Mouse (Mus musculus) limb, embryonic 12.5 days (tissue): Measurements from ENCODE around the gene Spock2. TPM values are rescaled to one million over a fixed set of nuclear protein-coding genes. Genes with fewer than 3 reads are reported as not detected.
A peak's percentile ranks its signal among the peaks of the same experiment; 100 is the strongest.
"Not testable (repeated sequence)": the region's sequence is repeated elsewhere in the genome, so short reads cannot be mapped to it uniquely, and the experiment has no call there.

Source experiments
- ATAC-seq: fragments of 200-750 bp; cut with Nextera tagmentation; 2 replicates; pipeline ENCODE4 v1.8.0; 2017; ENCODE audit warnings: low read depth, moderate TSS enrichment; ENCODE audit not compliant: insufficient number of reproducible peaks, insufficient read depth, low FRiP score, low TSS enrichment
- H3K27ac ChIP-seq: fragments of 300-500 bp; sonication (generic); 2 replicates; pipeline ENCODE4 v1.5.1; 2016; ENCODE audit warnings: mild to moderate bottlenecking, moderate library complexity
- H3K27me3 ChIP-seq: fragments of 300-500 bp; sonication (generic); 2 replicates; pipeline ENCODE4 v1.6.1; 2016; ENCODE audit warnings: mild to moderate bottlenecking, moderate library complexity
- H3K36me3 ChIP-seq: fragments of 300-500 bp; sonication (generic); 2 replicates; pipeline ENCODE4 v1.6.1; 2016; ENCODE audit warnings: mild to moderate bottlenecking, moderate library complexity
- H3K4me1 ChIP-seq: fragments of 300-500 bp; sonication (generic); replicated peaks from 2 replicates; pipeline ENCODE4 v1.6.1; 2016
- H3K4me2 ChIP-seq: fragments of 300-500 bp; sonication (generic); 2 replicates; pipeline ENCODE4 v1.6.1; 2016; ENCODE audit warnings: mild to moderate bottlenecking, moderate library complexity
- H3K4me3 ChIP-seq: fragments of 300-500 bp; sonication (generic); replicated peaks from 2 replicates; pipeline ENCODE4 v1.5.1; 2016; ENCODE audit warnings: mild to moderate bottlenecking
- H3K9ac ChIP-seq: fragments of 300-500 bp; sonication (generic); replicated peaks from 2 replicates; pipeline ENCODE4 v1.6.1; 2016; ENCODE audit warnings: mild to moderate bottlenecking, moderate library complexity
- H3K9me3 ChIP-seq: fragments of 300-500 bp; sonication (generic); 2 replicates; pipeline ENCODE4 v1.6.1; 2016; ENCODE audit warnings: mild to moderate bottlenecking, moderate library complexity
- WGBS: fragments of 180-500 bp; shearing (Covaris S2); methylation state at CpG from one replicate; pipeline ENCODE4 v1.1.7; 2016; 5-methylcytosine and 5-hydroxymethylcytosine counted together
- polyA plus RNA-seq: library from polyadenylated mRNA; unstranded; fragments of >200 nt; fragmentation: Nextera tagmentation; extraction: Ambion mirVana; gene quantifications from 2 replicates; pipeline ENCODE4 v1.2.1, GENCODE M21; 2016

Gene Spock2
- polyA plus RNA-seq, 1 experiment from 2014 or later, result 4.1 TPM

DNA sequence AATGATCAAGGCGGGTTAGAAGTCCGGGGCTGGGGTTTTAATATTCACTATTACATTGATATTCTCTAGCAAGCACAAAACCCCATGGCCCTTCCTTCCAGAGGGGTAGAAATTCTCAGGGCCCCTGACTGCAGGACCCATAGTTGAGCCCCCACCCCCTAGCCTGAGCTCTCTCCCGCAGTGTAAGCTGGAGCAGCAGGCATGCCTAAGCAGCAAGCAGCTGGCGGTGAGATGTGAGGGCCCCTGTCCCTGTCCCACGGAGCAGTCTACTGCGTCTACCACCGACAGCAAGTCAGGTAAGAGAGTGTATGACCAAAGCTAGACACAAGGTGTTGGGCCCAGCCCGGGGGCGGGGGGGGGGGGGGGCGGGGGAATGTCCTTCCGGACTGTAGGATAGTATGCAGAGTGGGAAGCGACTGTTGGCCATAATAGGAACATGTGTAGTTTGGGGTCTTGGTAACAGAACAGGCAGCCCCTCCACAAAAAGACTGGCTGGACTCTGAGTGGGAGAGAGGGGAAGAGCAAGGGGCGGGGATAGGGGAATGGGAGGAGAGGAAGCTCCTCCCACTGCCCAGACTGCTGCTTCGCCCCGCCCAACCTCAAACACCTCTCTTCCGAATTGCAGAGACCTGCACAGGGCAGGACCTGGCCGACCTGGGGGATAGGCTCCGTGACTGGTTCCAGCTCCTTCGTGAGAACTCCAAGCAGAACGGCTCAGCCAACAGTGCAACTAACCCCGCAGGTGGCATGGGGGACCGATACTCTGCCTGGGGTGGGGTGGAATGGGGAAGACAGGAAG is 19.7 kb downstream of the Spock2 start:
- H3K9me3 ChIP-seq, result no peaks in the 10 kb centered on the region
- 0 out of 2 replicates have a peak overlapping the region, but pooled peaks have one; percentile 16 for H3K4me3 ChIP-seq
- 18% methylated on average over 22 of the region's 22 CpGs for WGBS
- H3K9ac ChIP-seq, result 0 out of 2 replicates have a peak overlapping the region, but pooled peaks have one; percentile 27
- H3K27me3 ChIP-seq, result no peaks in the 10 kb centered on the region
- no peak overlapping the region for H3K27ac ChIP-seq
- H3K36me3 ChIP-seq, result no peaks in the 10 kb centered on the region
- peak; percentile 43; the same call in 1 of the 2 replicates for ATAC-seq
- H3K4me2 ChIP-seq, result peak overlapping the region; percentile 45
- H3K4me1 ChIP-seq, result peaks cover 8% of the 10 kb centered on the region; the same call in 1 of the 2 replicates

GRCm38 (mm10) chr10:60128287-60128686 is 22.3 kb downstream of the Spock2 start:
- ATAC-seq, result no peak
- H3K4me2 ChIP-seq, result no peak overlapping the region
- no peak overlapping the region for H3K4me3 ChIP-seq
- WGBS, result 86% methylated on average over 9 of the region's 9 CpGs
- no peaks in the 10 kb centered on the region for H3K9me3 ChIP-seq
- H3K36me3 ChIP-seq, result no peaks in the 10 kb centered on the region
- no peaks in the 10 kb centered on the region for H3K27me3 ChIP-seq
- H3K9ac ChIP-seq, result no peak overlapping the region
- peaks cover 10% of the 10 kb centered on the region for H3K4me1 ChIP-seq
- no peak overlapping the region for H3K27ac ChIP-seq

DNA sequence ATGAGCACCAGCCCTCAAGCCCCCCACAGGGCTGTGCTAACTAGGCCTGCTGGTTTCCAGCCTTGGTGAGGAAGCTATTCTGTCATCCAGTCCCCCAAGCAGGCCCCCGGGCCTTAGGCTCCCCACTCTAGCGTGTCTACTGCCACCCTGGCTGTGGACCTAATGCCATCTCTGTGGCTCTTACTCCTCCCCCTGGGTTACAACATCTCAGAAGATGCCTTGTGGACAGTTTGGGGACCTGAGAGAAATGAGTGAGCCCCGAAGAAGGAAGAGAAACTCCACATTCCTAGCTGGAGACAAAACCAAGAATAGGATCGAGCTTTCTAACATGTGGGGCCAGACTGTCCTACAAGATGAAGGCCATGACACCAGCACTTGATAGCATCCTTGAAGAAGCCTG is 24.5 kb downstream of the Spock2 start:
- Histone ChIP-seq H3K27me3 (no peaks in the 10 kb centered on the region), H3K4me1 (peaks cover 20% of the 10 kb centered on the region), H3K4me3 (no peak overlapping the region), H3K27ac (no peak overlapping the region), H3K9me3 (no peaks in the 10 kb centered on the region), H3K4me2 (no peak overlapping the region), H3K9ac (no peak overlapping the region), H3K36me3 (no peaks in the 10 kb centered on the region)
- no peak for ATAC-seq
- WGBS, result 84% methylated on average over 4 of the region's 4 CpGs

- 0 out of 2 replicates have a peak, but pooled peaks have one; percentile 23 for ATAC-seq
- H3K4me1 ChIP-seq, result peaks cover 13% of the 10 kb centered on the region
- H3K4me2 ChIP-seq, result peak overlapping the region; percentile 23; the same call in 1 of the 2 replicates
- H3K4me3 ChIP-seq, result no peak overlapping the region
- H3K27me3 ChIP-seq, result no peaks in the 10 kb centered on the region
- H3K9ac ChIP-seq, result no peak overlapping the region
- no peaks in the 10 kb centered on the region for H3K36me3 ChIP-seq
- H3K27ac ChIP-seq, result peak overlapping the region; percentile 78
- no peaks in the 10 kb centered on the region for H3K9me3 ChIP-seq
- 21% methylated on average over 6 of the region's 6 CpGs for WGBS
Observed at GRCm38 (mm10) chr10:60133501-60133900, 27.5 kb downstream of the Spock2 start.

GRCm38 (mm10) chr10:60134201-60134600 is 28.2 kb downstream of the Spock2 start:
- no peaks in the 10 kb centered on the region for H3K36me3 ChIP-seq
- H3K27ac ChIP-seq, result peak overlapping the region; percentile 78; the same call in 1 of the 2 replicates
- no peak overlapping the region for H3K4me3 ChIP-seq
- H3K9me3 ChIP-seq, result no peaks in the 10 kb centered on the region
- no peak for ATAC-seq
- 40% methylated on average over 9 of the region's 9 CpGs for WGBS
- H3K4me2 ChIP-seq, result no peak overlapping the region
- peaks cover 13% of the 10 kb centered on the region for H3K4me1 ChIP-seq
- H3K9ac ChIP-seq, result no peak overlapping the region
- H3K27me3 ChIP-seq, result no peaks in the 10 kb centered on the region

DNA sequence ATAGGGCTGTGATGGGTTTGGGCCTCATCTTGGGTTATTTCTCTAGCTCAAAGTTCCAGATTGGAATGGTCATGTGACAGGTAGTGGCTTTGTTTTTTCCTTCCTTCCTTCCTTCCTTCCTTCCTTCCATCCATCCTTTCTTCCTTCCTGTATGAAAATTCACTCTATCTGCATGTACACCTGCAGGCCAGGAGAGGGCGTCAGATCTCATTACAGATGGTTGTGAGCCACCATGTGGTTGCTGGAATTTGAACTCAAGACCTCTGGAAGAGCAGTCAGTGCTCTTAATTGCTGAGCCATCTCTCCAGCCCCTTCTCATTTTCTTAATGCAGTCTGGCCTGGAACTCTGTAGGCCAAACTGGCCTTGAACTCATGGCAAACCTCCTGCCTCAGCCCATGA is 30.0 kb downstream of the Spock2 start:
- H3K4me1 ChIP-seq, result peaks cover 13% of the 10 kb centered on the region
- H3K9ac ChIP-seq, H3K9me3 ChIP-seq: not testable (repeated sequence)

GRCm38 (mm10) chr10:60136935-60137334 is 30.9 kb downstream of the Spock2 start:
- ATAC-seq, result no peak
- Histone ChIP-seq H3K9ac (no peak overlapping the region), H3K27ac (no peak overlapping the region), H3K36me3 (no peaks in the 10 kb centered on the region), H3K4me1 (peaks cover 13% of the 10 kb centered on the region), H3K4me2 (no peak overlapping the region), H3K4me3 (no peak overlapping the region), H3K9me3 (0 out of 2 replicates have a peak, but pooled peaks cover 3% of the 10 kb centered on the region), H3K27me3 (no peaks in the 10 kb centered on the region)
- WGBS, result 80% methylated on average over 7 of the region's 7 CpGs

More for the DNA sequence above, 30.0 kb downstream of the Spock2 start:
- H3K4me2 ChIP-seq, H3K27me3 ChIP-seq, ATAC-seq, H3K36me3 ChIP-seq, H3K4me3 ChIP-seq, H3K27ac ChIP-seq: not testable (repeated sequence)
- WGBS, result 46% methylated on average over 1 of the region's 1 CpGs

DNA sequence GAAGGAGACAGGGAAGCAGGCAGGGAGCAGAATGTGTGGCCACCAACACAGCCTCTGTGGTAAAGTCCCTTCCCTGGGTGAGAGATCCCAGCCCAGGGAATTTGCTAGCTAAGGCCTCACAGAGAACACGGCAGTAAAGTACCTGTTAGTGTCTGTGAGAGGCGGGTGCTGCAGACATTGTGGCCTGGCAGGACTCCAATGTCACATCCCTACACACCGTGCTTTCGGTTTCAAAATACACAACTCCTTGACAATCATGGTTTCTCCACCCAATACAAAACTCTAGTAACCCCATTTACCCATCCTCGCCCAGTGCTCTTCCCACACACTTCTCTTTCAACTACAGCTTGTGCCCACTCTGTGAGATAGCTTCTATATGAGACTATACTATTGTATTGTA is 32.7 kb downstream of the Spock2 start:
- WGBS, result 86% methylated on average over 5 of the region's 5 CpGs

DNA sequence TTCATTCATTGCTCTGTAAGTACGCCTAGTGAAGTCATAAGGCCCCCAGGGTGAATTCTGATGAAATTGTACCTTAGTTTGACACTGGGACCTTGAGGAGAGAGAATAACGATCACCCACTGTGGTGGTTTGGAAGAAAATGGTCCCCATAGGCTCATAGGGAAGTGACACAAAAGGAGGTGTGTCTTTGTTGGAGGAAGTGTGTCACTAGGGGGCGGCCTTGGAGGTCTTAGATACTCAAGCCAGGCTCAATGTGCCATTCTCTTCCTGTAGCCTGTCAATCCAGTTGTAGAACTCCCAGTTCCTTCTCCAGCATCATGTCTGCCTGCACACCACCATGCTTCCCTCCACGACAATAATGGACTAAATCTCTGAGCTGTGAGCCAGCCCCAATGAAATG is 34.7 kb downstream of the Spock2 start:
- Histone ChIP-seq H3K36me3 (no peaks in the 10 kb centered on the region), H3K27ac (no peak overlapping the region), H3K9ac (no peak overlapping the region), H3K4me2 (no peak overlapping the region), H3K27me3 (no peaks in the 10 kb centered on the region), H3K4me1 (no peaks in the 10 kb centered on the region), H3K4me3 (no peak overlapping the region), H3K9me3 (0 out of 2 replicates have a peak, but pooled peaks cover 3% of the 10 kb centered on the region)
- ATAC-seq, result no peak
- WGBS, result 80% methylated on average over 4 of the region's 4 CpGs

More for the DNA sequence above, 32.7 kb downstream of the Spock2 start:
- Histone ChIP-seq H3K36me3 (no peaks in the 10 kb centered on the region), H3K4me3 (no peak overlapping the region), H3K27me3 (no peaks in the 10 kb centered on the region), H3K4me2 (no peak overlapping the region), H3K9me3 (0 out of 2 replicates have a peak, but pooled peaks cover 3% of the 10 kb centered on the region), H3K4me1 (peaks cover 6% of the 10 kb centered on the region), H3K9ac (no peak overlapping the region), H3K27ac (no peak overlapping the region)
- no peak for ATAC-seq

GRCm38 (mm10) chr10:60141656-60142160 is 35.7 kb downstream of the Spock2 start:
- Histone ChIP-seq H3K27ac (no peak overlapping the region), H3K9ac (no peak overlapping the region), H3K9me3 (0 out of 2 replicates have a peak, but pooled peaks cover 3% of the 10 kb centered on the region), H3K4me3 (no peak overlapping the region), H3K27me3 (no peaks in the 10 kb centered on the region), H3K36me3 (no peaks in the 10 kb centered on the region), H3K4me1 (no peaks in the 10 kb centered on the region), H3K4me2 (no peak overlapping the region)
- 92% methylated on average over 3 of the region's 3 CpGs for WGBS
- 0 out of 2 replicates have a peak, but pooled peaks have one; percentile 43 for ATAC-seq

GRCm38 (mm10) chr10:60147510-60148047 is 41.6 kb downstream of the Spock2 start:
- H3K4me1 ChIP-seq, H3K9ac ChIP-seq, H3K4me3 ChIP-seq, ATAC-seq, H3K4me2 ChIP-seq, H3K27ac ChIP-seq, H3K27me3 ChIP-seq, H3K36me3 ChIP-seq, H3K9me3 ChIP-seq: not testable (repeated sequence)
- 71% methylated on average over 10 of the region's 10 CpGs for WGBS
